Mouse (Mus musculus): ENCODE results near the gene Ctnnb1. TPM values are rescaled to one million over a fixed set of nuclear protein-coding genes. Genes with fewer than 3 reads are reported as not detected.

The Ctnnb1 gene
- polyA plus RNA-seq, 1 experiment from 2014 or later = 629 TPM

DNA sequence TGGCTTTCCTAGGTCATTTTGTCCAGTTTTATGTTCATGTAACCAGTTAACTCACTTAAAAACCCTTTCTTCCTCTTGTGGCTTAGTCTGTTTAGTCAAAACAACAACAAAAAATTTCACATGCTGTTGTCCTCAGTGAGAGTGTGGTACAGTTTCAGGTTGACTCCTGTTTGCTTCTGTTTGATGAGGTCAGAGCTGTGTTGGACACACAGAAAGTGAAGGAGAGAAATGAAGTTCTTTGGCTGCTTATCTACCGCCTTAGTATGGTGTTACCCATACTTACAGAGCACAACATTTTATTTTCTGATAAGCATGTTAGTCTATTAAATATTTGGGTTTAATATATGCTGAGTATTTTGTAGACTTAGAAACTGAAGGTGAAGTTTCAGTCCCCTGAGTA, 14.7 kb downstream of the Ctnnb1 start:
- Histone ChIP-seq H3K27ac (ENCODE audit: low read depth) (no peak overlapping the region), H3K36me3 (ENCODE audit: control insufficient read depth, insufficient read depth, low read length) (peaks cover 23% of the 10 kb centered on the region; the same call in 1 of the 2 replicates)

DNA sequence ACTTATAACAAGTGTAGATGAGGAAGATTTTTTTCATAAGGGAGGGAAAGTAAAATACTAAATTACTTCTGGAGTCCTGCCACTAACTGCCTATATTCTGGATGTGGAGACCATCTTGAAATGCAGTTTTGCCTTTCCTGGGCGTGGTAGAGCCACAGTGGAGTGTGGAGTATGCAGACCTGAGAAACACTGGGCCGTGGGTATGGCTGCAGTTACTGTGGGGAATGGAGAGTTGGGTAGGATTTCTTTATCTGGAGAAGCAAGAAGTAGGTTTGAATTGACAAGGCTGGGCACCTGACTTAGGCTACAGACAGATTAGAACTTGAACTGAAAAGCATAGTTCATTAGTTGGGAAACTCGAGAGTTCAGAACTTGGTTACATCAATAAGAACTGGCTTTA, 15.2 kb downstream of the Ctnnb1 start:
- Histone ChIP-seq H3K4me3 (ENCODE audit: low read depth, low read length) (no peak overlapping the region), H3K9ac (ENCODE audit: low read length) (no peak overlapping the region), H3K27ac (ENCODE audit: low read depth) (no peak overlapping the region), H3K27me3 (replicated peaks; ENCODE audit: control insufficient read depth, insufficient read depth, low read length) (no peaks in the 10 kb centered on the region), H3K4me1 (replicated peaks; ENCODE audit: control insufficient read depth, insufficient read depth, low read length) (peaks cover 29% of the 10 kb centered on the region), H3K4me2 (ENCODE audit: low read length) (no peak overlapping the region), H3K9me3 (ENCODE audit: control insufficient read depth, low read length) (no peaks in the 10 kb centered on the region), H3K36me3 (ENCODE audit: control insufficient read depth, insufficient read depth, low read length) (peaks cover 23% of the 10 kb centered on the region; the same call in 1 of the 2 replicates)
- 65% methylated on average over 3 of the region's 3 CpGs for WGBS
- DNase-seq (ENCODE audit: low spot score) (no peak), ATAC-seq (replicated peaks; ENCODE audit: low FRiP score, low TSS enrichment, low read depth) (no peak)

More for the DNA sequence above, 14.7 kb downstream of the Ctnnb1 start:
- Histone ChIP-seq H3K9me3 (ENCODE audit: control insufficient read depth, low read length) (no peaks in the 10 kb centered on the region), H3K4me2 (ENCODE audit: low read length) (no peak overlapping the region), H3K27me3 (replicated peaks; ENCODE audit: control insufficient read depth, insufficient read depth, low read length) (no peaks in the 10 kb centered on the region), H3K9ac (ENCODE audit: low read length) (no peak overlapping the region), H3K4me3 (ENCODE audit: low read depth, low read length) (no peak overlapping the region), H3K4me1 (replicated peaks; ENCODE audit: control insufficient read depth, insufficient read depth, low read length) (peaks cover 30% of the 10 kb centered on the region)
- ATAC-seq (replicated peaks; ENCODE audit: low FRiP score, low TSS enrichment, low read depth) (no peak), DNase-seq (ENCODE audit: low spot score) (no peak)
- WGBS = 76% methylated on average over 1 of the region's 1 CpGs

DNA sequence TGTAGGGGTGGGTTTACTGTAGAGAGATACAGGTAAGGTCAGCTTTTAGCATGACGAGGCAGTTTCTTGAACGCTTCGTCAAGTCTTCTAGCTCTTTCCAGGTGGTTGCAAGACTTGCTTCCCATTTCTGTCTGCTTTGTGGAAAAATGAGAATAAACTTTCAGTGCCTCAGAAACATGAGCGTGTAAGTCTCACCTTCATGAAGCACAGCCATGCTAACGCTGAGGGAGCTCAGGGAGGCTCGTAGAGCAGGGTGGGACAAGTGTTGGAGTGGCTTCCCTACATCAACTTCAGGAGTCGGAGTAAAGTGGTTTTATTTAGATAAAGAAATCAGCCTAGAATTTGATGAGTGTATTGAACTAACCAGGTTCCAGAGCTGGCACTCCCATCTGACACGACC, 17.1 kb downstream of the Ctnnb1 start:
- no peaks in the 10 kb centered on the region for H3K27me3 ChIP-seq (replicated peaks; ENCODE audit: control insufficient read depth, insufficient read depth, low read length)
- no peak for ATAC-seq (replicated peaks; ENCODE audit: low FRiP score, low TSS enrichment, low read depth)
- no peak overlapping the region for H3K4me2 ChIP-seq (ENCODE audit: low read length)
- H3K9ac ChIP-seq (ENCODE audit: low read length) = no peak overlapping the region
- H3K27ac ChIP-seq (ENCODE audit: low read depth) = no peak overlapping the region
- DNase-seq (ENCODE audit: low spot score) = no peak
- H3K4me1 ChIP-seq (replicated peaks; ENCODE audit: control insufficient read depth, insufficient read depth, low read length) = peaks cover 19% of the 10 kb centered on the region
- WGBS = 69% methylated on average over 8 of the region's 8 CpGs
- H3K9me3 ChIP-seq (ENCODE audit: control insufficient read depth, low read length) = no peaks in the 10 kb centered on the region
- H3K36me3 ChIP-seq (ENCODE audit: control insufficient read depth, insufficient read depth, low read length) = peaks cover 30% of the 10 kb centered on the region
- no peak overlapping the region for H3K4me3 ChIP-seq (ENCODE audit: low read depth, low read length)

DNA sequence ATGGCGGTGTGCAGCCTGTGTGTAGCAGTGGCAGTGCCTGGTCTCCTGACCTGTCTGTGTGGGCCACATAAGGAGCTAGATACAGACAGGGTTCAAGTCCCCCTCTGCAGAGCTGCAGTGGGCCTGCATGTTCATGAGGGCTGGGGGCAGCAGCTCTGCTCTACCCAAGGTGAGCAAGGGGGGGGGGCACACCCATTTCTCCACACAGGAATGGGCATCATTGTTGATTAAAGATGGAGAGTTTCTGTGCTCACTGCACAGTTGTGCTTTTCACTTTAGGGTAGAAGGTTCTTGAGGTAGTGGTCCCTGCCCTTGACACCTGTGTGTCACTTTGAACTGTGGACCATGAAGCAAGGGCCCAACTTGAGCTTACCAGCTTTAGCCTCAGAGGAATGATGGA, 19.8 kb downstream of the Ctnnb1 start:
- peaks cover 49% of the 10 kb centered on the region for H3K36me3 ChIP-seq (ENCODE audit: control insufficient read depth, insufficient read depth, low read length)
- no peak for DNase-seq (ENCODE audit: low spot score)
- ATAC-seq (replicated peaks; ENCODE audit: low FRiP score, low TSS enrichment, low read depth) = no peak
- no peak overlapping the region for H3K4me2 ChIP-seq (ENCODE audit: low read length)
- peaks cover 11% of the 10 kb centered on the region for H3K4me1 ChIP-seq (replicated peaks; ENCODE audit: control insufficient read depth, insufficient read depth, low read length)
- no peaks in the 10 kb centered on the region for H3K27me3 ChIP-seq (replicated peaks; ENCODE audit: control insufficient read depth, insufficient read depth, low read length)
- 96% methylated on average over 1 of the region's 1 CpGs for WGBS
- no peak overlapping the region for H3K4me3 ChIP-seq (ENCODE audit: low read depth, low read length)
- no peaks in the 10 kb centered on the region for H3K9me3 ChIP-seq (ENCODE audit: control insufficient read depth, low read length)
- H3K9ac ChIP-seq (ENCODE audit: low read length) = no peak overlapping the region
- no peak overlapping the region for H3K27ac ChIP-seq (ENCODE audit: low read depth)

DNA sequence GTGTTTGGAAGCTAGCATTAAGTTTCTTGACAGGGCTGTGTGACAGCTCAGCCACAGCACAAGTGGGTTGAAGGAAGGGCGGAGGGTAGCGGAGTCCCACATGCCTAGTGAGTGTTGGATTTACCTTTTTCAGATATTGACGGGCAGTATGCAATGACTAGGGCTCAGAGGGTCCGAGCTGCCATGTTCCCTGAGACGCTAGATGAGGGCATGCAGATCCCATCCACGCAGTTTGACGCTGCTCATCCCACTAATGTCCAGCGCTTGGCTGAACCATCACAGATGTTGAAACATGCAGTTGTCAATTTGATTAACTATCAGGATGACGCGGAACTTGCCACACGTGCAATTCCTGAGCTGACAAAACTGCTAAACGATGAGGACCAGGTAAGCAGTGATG, 21.7 kb downstream of the Ctnnb1 start:
- peaks cover 4% of the 10 kb centered on the region; the same call in 1 of the 2 replicates for H3K4me1 ChIP-seq (replicated peaks; ENCODE audit: control insufficient read depth, insufficient read depth, low read length)
- ATAC-seq (replicated peaks; ENCODE audit: low FRiP score, low TSS enrichment, low read depth) (no peak), DNase-seq (ENCODE audit: low spot score) (no peak)
- 87% methylated on average over 12 of the region's 12 CpGs for WGBS
- no peak overlapping the region for H3K4me2 ChIP-seq (ENCODE audit: low read length)
- no peak overlapping the region for H3K27ac ChIP-seq (ENCODE audit: low read depth)
- H3K27me3 ChIP-seq (replicated peaks; ENCODE audit: control insufficient read depth, insufficient read depth, low read length) = no peaks in the 10 kb centered on the region
- no peak overlapping the region for H3K9ac ChIP-seq (ENCODE audit: low read length)
- no peaks in the 10 kb centered on the region for H3K9me3 ChIP-seq (ENCODE audit: control insufficient read depth, low read length)
- no peak overlapping the region for H3K4me3 ChIP-seq (ENCODE audit: low read depth, low read length)
- H3K36me3 ChIP-seq (ENCODE audit: control insufficient read depth, insufficient read depth, low read length) = peaks cover 62% of the 10 kb centered on the region

DNA sequence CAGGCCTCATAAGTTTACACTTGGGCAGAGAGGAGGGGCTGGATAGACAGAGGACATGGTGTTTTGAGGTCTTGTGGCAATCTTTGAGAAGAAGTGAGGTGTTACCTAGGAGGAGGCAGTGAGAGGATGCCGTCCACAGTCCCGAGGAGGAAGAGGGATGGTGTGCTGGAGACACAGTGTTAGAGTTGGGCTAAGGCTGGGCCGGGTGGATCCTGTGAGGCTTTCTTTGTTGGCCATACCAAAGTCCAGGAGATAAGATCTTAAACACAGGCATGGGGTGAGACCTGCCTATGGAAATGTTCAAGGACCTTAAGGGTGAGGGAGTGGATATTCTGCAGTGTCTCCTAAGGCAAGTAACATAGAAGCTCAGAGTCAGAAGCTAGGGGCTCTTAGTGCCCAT, 22.9 kb downstream of the Ctnnb1 start:
- Histone ChIP-seq H3K4me1 (replicated peaks; ENCODE audit: control insufficient read depth, insufficient read depth, low read length) (peaks cover 2% of the 10 kb centered on the region; the same call in 1 of the 2 replicates), H3K27ac (ENCODE audit: low read depth) (no peak overlapping the region), H3K4me2 (ENCODE audit: low read length) (no peak overlapping the region), H3K27me3 (replicated peaks; ENCODE audit: control insufficient read depth, insufficient read depth, low read length) (no peaks in the 10 kb centered on the region), H3K9me3 (ENCODE audit: control insufficient read depth, low read length) (no peaks in the 10 kb centered on the region), H3K4me3 (ENCODE audit: low read depth, low read length) (no peak overlapping the region), H3K36me3 (ENCODE audit: control insufficient read depth, insufficient read depth, low read length) (peaks cover 74% of the 10 kb centered on the region), H3K9ac (ENCODE audit: low read length) (no peak overlapping the region)
- 0 out of 2 replicates have a peak, but pooled peaks have one; percentile 48 for ATAC-seq (replicated peaks; ENCODE audit: low FRiP score, low TSS enrichment, low read depth)
- DNase-seq (ENCODE audit: low spot score) = no peak
- WGBS = 72% methylated on average over 3 of the region's 3 CpGs

DNA sequence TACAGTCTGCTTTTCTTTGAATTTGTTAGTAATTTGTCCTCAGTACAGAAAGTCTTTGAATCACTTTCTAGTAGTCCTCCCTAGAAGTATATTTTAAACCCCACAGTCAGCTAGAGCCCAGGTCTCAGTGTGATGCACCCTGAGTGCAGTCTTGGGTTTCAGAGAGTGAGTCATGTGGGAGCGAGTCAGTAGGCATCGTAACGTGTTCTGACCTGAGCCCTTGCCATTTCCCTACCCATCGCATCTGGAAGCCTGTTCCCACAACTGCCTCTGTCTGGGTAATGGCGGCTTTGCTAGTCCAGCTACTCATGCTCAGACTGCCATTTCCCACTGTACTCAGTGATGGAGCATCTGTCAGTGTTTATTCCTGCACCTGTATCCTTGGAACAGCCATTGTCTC, 29.0 kb downstream of the Ctnnb1 start:
- Histone ChIP-seq H3K27ac (ENCODE audit: low read depth) (no peak overlapping the region), H3K4me1 (replicated peaks; ENCODE audit: control insufficient read depth, insufficient read depth, low read length) (no peaks in the 10 kb centered on the region)
- 89% methylated on average over 5 of the region's 5 CpGs for WGBS

DNA sequence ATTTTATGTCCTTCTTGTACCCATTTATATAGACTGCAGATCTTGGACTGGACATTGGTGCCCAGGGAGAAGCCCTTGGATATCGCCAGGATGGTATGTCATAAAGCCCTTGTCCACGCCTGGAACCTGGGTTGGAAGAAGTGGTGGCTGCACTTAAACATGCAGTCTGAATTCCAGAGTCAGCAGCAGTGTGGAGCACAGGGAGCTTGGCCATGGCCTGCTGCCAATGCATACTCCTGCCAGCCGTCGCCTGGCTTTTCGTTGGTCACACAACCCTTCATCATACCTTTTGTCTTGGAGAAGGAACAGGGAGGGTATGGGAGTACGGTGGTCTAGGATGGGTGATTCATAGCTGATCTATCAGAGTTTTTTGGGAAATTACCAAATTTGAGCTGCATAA, 29.5 kb downstream of the Ctnnb1 start:
- H3K9me3 ChIP-seq (ENCODE audit: control insufficient read depth, low read length) = no peaks in the 10 kb centered on the region
- no peak overlapping the region for H3K27ac ChIP-seq (ENCODE audit: low read depth)
- 78% methylated on average over 6 of the region's 6 CpGs for WGBS
- H3K27me3 ChIP-seq (replicated peaks; ENCODE audit: control insufficient read depth, insufficient read depth, low read length) = no peaks in the 10 kb centered on the region
- H3K9ac ChIP-seq (ENCODE audit: low read length) = no peak overlapping the region
- no peak overlapping the region for H3K4me3 ChIP-seq (ENCODE audit: low read depth, low read length)
- ATAC-seq (replicated peaks; ENCODE audit: low FRiP score, low TSS enrichment, low read depth) = no peak
- DNase-seq (ENCODE audit: low spot score) = no peak
- H3K36me3 ChIP-seq (ENCODE audit: control insufficient read depth, insufficient read depth, low read length) = peaks cover 99% of the 10 kb centered on the region
- no peaks in the 10 kb centered on the region for H3K4me1 ChIP-seq (replicated peaks; ENCODE audit: control insufficient read depth, insufficient read depth, low read length)
- no peak overlapping the region for H3K4me2 ChIP-seq (ENCODE audit: low read length)

More for the DNA sequence above, 29.0 kb downstream of the Ctnnb1 start:
- Histone ChIP-seq H3K4me3 (ENCODE audit: low read depth, low read length) (no peak overlapping the region), H3K4me2 (ENCODE audit: low read length) (no peak overlapping the region), H3K27me3 (replicated peaks; ENCODE audit: control insufficient read depth, insufficient read depth, low read length) (no peaks in the 10 kb centered on the region), H3K9me3 (ENCODE audit: control insufficient read depth, low read length) (no peaks in the 10 kb centered on the region), H3K36me3 (ENCODE audit: control insufficient read depth, insufficient read depth, low read length) (peaks cover 100% of the 10 kb centered on the region), H3K9ac (ENCODE audit: low read length) (no peak overlapping the region)
- no peak for DNase-seq (ENCODE audit: low spot score)
- ATAC-seq (replicated peaks; ENCODE audit: low FRiP score, low TSS enrichment, low read depth) = no peak

DNA sequence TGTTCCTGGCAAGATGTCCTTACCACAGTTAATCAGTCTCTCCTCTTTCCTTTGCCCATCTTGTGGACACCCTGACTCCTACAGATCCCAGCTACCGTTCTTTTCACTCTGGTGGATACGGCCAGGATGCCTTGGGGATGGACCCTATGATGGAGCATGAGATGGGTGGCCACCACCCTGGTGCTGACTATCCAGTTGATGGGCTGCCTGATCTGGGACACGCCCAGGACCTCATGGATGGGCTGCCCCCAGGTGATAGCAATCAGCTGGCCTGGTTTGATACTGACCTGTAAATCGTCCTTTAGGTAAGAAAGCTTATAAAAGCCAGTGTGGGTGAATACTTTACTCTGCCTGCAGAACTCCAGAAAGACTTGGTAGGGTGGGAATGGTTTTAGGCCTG, 30.2 kb downstream of the Ctnnb1 start:
- Histone ChIP-seq H3K36me3 (ENCODE audit: control insufficient read depth, insufficient read depth, low read length) (peaks cover 99% of the 10 kb centered on the region), H3K4me2 (ENCODE audit: low read length) (no peak overlapping the region), H3K9ac (ENCODE audit: low read length) (no peak overlapping the region), H3K9me3 (ENCODE audit: control insufficient read depth, low read length) (no peaks in the 10 kb centered on the region), H3K27me3 (replicated peaks; ENCODE audit: control insufficient read depth, insufficient read depth, low read length) (no peaks in the 10 kb centered on the region), H3K4me1 (replicated peaks; ENCODE audit: control insufficient read depth, insufficient read depth, low read length) (no peaks in the 10 kb centered on the region), H3K27ac (ENCODE audit: low read depth) (no peak overlapping the region), H3K4me3 (ENCODE audit: low read depth, low read length) (no peak overlapping the region)
- WGBS = 77% methylated on average over 4 of the region's 4 CpGs
- DNase-seq (ENCODE audit: low spot score) = no peak
- no peak for ATAC-seq (replicated peaks; ENCODE audit: low FRiP score, low TSS enrichment, low read depth)
